Mouse (Mus musculus): ENCODE measurements around the gene Ano9. TPM values are rescaled to one million over a fixed set of nuclear protein-coding genes. Genes with fewer than 3 reads are reported as not detected.

Ano9 gene
- polyA plus RNA-seq, 1 experiment, result 4.1 TPM

DNA sequence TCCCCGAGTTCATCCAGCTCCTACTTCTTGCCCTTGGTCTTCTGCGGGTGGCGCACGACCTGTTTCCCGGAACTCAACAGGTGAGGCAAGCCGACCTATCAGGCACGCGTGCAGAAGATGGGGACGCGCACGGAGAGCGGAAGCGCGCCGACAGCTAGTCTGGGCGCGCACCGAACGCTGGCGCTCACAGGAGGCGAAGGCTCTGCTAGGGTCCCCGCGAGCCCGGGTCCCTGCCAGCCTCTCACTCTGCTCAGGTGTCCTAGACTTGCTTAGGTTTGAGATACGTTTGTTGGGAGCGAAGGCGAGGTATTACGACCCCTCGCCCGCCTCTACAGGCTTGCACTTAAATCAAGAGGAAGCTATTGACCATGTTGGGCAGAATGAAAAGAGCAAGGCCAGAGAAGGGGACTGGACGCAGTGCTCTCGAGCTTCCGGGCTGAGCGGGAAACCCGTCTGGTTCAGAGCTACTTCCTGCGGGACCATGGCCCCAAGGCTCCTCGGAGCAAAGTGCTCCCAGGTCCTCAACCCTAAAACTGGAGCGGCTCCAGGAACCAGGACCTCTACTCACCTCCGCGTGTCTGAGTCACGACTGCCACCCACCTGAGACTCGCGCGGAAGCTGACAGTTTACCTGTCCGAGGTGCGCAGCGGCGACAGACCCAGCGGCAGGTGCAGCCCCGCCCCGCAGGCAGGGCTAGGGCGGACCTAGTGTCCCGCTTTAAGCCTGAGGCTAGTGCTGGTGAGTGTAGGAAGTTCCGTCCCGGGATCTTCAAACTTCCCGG is 17.5 kb downstream of the Ano9 start, which contains the start of gene Sigirr:
Sigirr (minus strand) TSS at position 662 of the 781 bp plus-strand sequence.
- DNase-seq (ENCODE audit: low read depth), result no peak

DNA sequence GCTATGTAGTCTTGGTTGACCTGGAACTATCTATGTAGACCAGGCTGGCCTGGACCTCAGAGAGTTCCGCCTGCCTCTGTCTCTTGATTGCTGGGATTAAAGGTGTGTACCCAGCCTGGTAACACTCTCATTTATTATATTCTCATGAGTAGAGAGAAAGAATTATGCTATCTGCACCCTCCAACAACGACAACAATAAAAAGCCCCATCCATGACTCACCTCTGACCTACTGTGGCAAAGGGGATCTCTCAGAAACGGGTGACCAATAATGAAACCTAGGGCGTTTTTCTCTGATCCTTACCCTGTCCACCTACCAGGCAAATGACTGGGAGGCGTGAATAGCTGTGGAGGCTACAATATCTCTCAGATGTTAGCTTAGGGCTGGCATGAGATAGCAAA is 20.4 kb downstream of the Ano9 start:
- no peak for DNase-seq (ENCODE audit: low read depth)

DNA sequence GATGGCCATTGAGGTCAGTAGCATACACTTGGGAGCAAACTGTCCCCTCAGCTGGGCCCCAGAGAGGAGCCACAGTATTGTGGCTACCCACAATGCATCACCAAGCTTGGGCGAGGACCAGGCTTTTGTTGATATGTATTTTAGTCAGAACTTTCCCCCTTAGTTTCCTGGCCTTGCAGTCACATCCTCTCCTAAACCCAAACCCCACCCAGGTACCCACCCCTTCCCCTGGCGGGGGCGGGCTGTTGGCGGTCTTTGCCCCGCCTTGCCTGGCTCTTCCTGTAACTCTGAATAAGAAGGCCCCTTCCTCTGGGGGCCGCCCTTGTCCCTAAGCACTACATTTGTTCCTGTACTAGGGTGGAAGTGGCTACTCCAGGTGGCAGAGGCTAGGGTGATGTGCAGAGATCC is 21.0 kb downstream of the Ano9 start:
- DNase-seq (ENCODE audit: low read depth), result no peak

- DNase-seq (ENCODE audit: low read depth), result no peak
Observed at GRCm38 (mm10) chr7:141096021-141096420, 21.6 kb downstream of the Ano9 start.

GRCm38 (mm10) chr7:141094487-141095205 is 23.0 kb downstream of the Ano9 start:
- DNase-seq (ENCODE audit: low read depth), result no peak

- DNase-seq (ENCODE audit: low read depth), result no peak
Observed at GRCm38 (mm10) chr7:141093950-141094349, 23.7 kb downstream of the Ano9 start.

GRCm38 (mm10) chr7:141092051-141092735 is 25.4 kb downstream of the Ano9 start:
- no peak for DNase-seq (ENCODE audit: low read depth)

DNA sequence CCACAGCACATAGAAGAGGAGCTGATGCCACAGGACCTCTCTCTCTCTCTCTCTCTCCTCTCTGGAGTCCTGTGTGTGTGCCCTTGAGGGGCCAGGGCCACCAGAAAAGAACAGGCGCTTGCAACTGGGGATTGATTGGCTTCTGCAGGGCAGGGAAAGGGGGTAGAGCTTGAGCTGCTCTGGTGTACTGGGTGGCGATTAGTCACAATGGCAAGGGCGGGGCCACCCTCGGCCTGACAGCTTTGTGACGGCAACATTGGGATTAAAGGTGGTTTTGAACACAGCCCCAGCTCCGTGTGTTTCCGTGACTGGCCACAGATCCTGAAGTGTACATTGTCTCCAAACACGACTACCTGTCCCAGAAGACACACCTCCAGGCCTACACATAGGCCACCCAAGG is 27.4 kb downstream of the Ano9 start:
- no peak for DNase-seq (ENCODE audit: low read depth)

- no peak for DNase-seq (ENCODE audit: low read depth)
Observed at GRCm38 (mm10) chr7:141088473-141088872, 29.1 kb downstream of the Ano9 start.

- no peak for DNase-seq (ENCODE audit: low read depth)
Observed at GRCm38 (mm10) chr7:141087894-141088293, 29.7 kb downstream of the Ano9 start.

DNA sequence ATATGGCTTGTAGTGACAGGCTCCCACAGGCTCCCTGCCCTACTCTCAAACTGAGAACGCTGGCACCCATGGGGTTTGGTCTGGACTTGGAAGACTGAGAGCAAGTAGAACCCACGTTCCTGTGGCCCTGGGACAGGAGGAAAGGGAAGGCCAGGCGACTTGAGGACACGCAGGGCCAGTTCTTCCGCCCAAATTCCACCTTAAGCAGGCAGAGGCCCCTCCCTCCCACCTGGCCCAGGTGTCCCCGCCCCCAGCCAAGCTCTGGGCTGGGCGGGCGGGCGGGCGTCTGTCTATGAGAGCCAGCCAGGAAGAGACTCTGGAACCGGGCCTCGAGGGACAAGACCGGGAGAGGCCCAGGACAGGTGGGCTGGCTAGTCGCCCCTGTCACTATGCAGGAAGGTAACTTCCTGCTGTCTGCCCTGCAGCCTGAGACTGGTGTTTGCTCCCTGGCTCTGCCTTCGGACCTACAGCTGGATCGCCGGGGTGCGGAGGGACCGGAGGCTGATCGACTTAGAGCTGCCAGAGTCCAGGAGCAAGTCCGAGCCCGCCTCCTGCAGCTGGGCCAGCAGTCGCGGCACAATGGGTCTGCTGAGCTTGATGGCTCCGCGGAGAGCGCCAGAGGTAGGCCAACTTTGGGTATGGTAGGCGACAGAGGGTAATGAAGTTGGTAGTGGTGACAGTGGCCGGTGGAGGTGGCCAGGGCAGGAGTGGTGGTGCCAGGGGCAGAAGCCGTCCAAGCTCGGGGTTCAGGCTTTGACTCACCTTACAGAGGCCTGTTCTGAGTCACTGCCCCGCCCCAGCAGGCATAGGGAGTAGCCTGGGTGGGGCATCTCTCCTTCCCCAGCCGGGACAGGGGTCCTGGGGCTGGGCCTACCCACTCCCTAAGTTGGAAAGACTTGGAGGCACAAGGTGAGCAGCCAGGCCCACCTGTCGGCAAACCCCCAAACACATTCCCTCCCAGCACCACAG is 37.8 kb downstream of the Ano9 start:
- peak; percentile 61 for DNase-seq (ENCODE audit: low read depth)

- no peak for DNase-seq (ENCODE audit: low read depth)
Observed at GRCm38 (mm10) chr7:141078876-141079275, 38.7 kb downstream of the Ano9 start.

GRCm38 (mm10) chr7:141077841-141078240 is 39.8 kb downstream of the Ano9 start, which contains the start of gene Pkp3:
Gene Pkp3 (plus strand): TSS chr7:141078218.
- no peak for DNase-seq (ENCODE audit: low read depth)

DNA sequence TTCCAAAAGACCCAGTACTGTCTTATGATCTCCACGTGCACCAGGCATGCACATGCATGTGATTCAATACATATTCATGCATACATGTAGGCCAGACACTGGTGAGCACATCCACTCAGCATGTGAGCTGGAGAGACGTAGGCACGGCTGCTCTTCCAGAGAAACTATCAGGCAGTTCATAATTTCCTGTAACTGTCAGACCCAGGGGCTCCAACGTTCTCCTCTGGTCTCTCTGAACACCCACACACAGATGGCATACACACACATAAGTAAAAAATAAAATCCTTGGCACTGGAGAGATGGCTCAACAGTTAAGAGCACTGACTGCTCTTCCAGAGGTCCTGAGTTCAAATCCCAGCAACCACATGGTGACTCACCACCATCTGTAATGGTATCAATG is 43.8 kb downstream of the Ano9 start:
- DNase-seq (ENCODE audit: low read depth), result no peak

DNA sequence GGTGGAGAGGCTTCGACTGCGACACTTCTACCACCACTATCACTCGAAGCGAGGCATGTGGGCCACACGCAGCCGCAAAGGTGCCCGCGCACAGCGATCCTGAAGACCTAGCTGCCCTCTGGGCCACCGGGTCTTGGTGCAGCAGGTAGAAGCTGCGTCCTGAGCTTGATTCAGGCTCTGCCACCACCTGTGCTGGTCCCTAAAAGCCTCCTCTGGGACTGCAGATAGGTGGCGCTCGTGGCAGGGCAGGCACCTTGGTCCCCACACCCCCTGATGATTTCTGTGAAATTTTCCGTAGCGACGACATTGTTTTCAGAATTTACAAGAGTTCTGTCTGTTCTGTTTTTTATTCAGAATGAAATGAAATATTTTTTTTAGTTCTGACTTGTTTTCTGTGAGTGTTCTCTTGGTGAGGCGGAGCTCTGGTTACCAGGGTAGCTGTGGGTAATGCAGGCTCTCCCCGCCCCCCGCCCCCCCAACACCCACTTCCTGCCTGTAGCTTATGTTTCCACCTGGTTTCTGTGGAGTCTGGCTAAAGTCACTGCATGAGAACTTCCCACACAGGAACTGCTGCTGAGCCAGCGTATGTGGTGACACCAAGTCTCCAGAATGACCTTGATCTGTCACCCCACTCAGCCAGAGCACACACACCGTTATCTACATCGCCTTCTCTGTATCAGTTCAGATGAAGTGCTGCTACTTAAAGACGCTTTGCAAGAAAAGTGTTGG is 45.4 kb downstream of the Ano9 start:
- DNase-seq (ENCODE audit: low read depth), result no peak

DNA sequence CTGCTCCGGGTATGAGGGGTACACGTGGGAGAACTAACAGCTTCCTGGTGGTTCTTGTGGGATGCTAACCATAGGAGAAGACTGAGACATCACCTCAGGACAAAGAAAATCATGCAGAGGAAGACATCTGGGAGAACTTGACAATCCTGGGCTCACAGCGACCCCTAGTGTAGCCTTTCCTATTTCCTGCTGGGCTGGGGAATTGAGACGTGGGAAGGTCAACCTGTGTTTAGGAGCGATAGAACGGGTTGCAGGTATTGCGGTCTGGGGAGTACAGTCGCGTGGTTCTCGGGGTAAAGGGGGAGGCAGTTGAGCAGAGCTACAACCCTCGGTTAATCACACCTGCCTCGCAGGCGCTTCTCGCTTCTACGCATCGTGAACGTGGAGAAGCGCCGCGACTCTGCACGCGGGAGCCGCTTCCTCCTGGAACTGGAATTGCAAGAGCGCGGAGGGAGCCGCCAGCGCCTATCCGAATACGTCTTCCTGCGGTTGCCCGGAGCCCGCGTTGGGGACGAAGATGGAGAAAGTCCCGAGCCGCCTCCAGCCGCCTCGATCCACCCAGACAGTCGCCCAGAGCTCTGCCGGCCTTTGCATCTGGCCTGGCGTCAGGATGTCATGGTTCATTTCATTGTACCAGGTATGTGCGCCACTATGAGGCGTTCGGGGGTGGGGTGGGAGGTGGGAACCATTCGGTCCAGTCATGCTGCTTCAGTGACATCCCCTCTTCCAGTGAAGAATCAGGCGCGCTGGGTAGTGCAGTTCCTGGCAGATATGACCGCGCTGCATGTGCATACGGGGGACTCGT is 47.3 kb downstream of the Ano9 start:
- DNase-seq (ENCODE audit: low read depth), result no peak

- DNase-seq (ENCODE audit: low read depth), result no peak
Observed at GRCm38 (mm10) chr7:141068351-141068750, 49.3 kb downstream of the Ano9 start.

GRCm38 (mm10) chr7:141064576-141064975 is 53.0 kb downstream of the Ano9 start:
- DNase-seq (ENCODE audit: low read depth), result no peak

- DNase-seq (ENCODE audit: low read depth), result no peak
Observed at GRCm38 (mm10) chr7:141064175-141064574, 53.4 kb downstream of the Ano9 start.

DNA sequence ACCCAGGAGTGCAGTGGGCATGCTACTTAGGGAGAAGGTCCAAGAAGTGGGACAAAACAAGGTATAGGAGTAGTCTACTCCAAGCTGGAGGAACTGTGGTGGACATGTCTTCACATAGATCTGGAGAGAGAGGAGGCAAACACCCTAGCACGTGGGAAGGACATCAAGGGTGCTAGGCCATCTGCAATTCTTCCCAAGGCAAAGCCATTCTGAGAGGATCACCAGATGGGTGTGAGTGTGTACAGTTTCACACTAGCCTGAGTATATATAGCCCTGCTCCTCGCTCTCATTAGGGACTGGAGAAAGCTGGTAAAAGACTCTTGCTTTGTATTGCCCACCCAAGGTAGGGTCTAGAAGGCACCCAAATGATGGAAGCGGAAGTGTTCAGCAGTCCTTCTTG is 54.3 kb downstream of the Ano9 start:
- DNase-seq (ENCODE audit: low read depth), result no peak

All from gonadal fat pad, adult 2 months (tissue).